16 mouse cellular contexts compared by ENCODE assay signal in genomic region chr2:83396820-83397609, GRCm38 (mm10).
DNase-seq lines count a peak whose midpoint lies in the region; ATAC-seq lines count a peak whose summit lies in the region.
"Had no signal": no experiment of that assay in that cellular context is flagged by ENCODE, and none has a peak within 500 bp of the region (broad histone marks: within the 10 kb centered on the region; RNA-seq: fewer than 3 reads in every experiment).

No protein-coding gene starts in this region.

- no peaks in the 10 kb centered on the region for H3K27me3 ChIP-seq in forebrain, embryonic 10.5 days (ENCODE audit: poor library complexity, severe bottlenecking)
- H3K27me3 ChIP-seq in hindbrain, embryonic 11.5 days (ENCODE audit: control insufficient read depth, insufficient read depth, low read length), result no peaks in the 10 kb centered on the region
- H3K27me3 ChIP-seq in midbrain, embryonic 14.5 days (ENCODE audit: control insufficient read depth, insufficient read depth, low read length), result no peaks in the 10 kb centered on the region
- H3K27me3 ChIP-seq: heart, embryonic 12.5 days had no signal

- H3K36me3 ChIP-seq in forebrain, embryonic 10.5 days (replicated peaks), result no peaks in the 10 kb centered on the region
- H3K36me3 ChIP-seq in hindbrain, embryonic 11.5 days (ENCODE audit: control insufficient read depth, insufficient read depth, low read length), result no peaks in the 10 kb centered on the region
- H3K36me3 ChIP-seq in midbrain, embryonic 14.5 days (ENCODE audit: control insufficient read depth, insufficient read depth, low read length), result no peaks in the 10 kb centered on the region
- H3K36me3 ChIP-seq: heart, embryonic 12.5 days had no signal

- no peak overlapping the region for H3K9ac ChIP-seq in hindbrain, embryonic 11.5 days (ENCODE audit: low read depth, low read length)
- no peak overlapping the region for H3K9ac ChIP-seq in midbrain, embryonic 14.5 days (replicated peaks; ENCODE audit: low read length)
- H3K9ac ChIP-seq: heart, embryonic 12.5 days; lung, embryonic 14.5 days had no signal

- DNase-seq in embryo, embryonic 10 days (ENCODE audit: low spot score), result peak; percentile 5
- no peak for DNase-seq in forebrain, embryonic 10.5 days (ENCODE audit: extremely low spot score, low spot score)
- DNase-seq in hindbrain, embryonic 11.5 days (ENCODE audit: low spot score), result peak; percentile 1
- DNase-seq in midbrain, embryonic 14.5 days, result peak; percentile 2
- no peak for DNase-seq in left cerebral cortex, postnatal 36 days (ENCODE audit: low spot score in 2 of 2)
- DNase-seq in thymus, postnatal 25 days, result no peak
- DNase-seq in testis, postnatal 10 days (ENCODE audit: low spot score), result no peak
- DNase-seq: cerebellum, adult 11 months; heart, postnatal 4 days; kidney, adult 11 months; kidney, postnatal 4 days; lung, embryonic 14.5 days; right cerebral cortex, postnatal 4 days; thymus, adult 2 months had no signal

- no peak overlapping the region for H3K4me3 ChIP-seq in forebrain, embryonic 10.5 days
- no peak overlapping the region for H3K4me3 ChIP-seq in hindbrain, embryonic 11.5 days (ENCODE audit: low read depth, low read length)
- no peak overlapping the region for H3K4me3 ChIP-seq in midbrain, embryonic 14.5 days (replicated peaks; ENCODE audit: low read depth, low read length)
- H3K4me3 ChIP-seq: heart, embryonic 12.5 days; myocyte had no signal

- H3K4me1 ChIP-seq in forebrain, embryonic 10.5 days, result peaks cover 17% of the 10 kb centered on the region
- no peaks in the 10 kb centered on the region for H3K4me1 ChIP-seq in hindbrain, embryonic 11.5 days (replicated peaks; ENCODE audit: control insufficient read depth, insufficient read depth, low read length)
- H3K4me1 ChIP-seq in midbrain, embryonic 14.5 days (ENCODE audit: control insufficient read depth, insufficient read depth, low read length), result no peaks in the 10 kb centered on the region
- H3K4me1 ChIP-seq: heart, embryonic 12.5 days had no signal

- H3K4me2 ChIP-seq in hindbrain, embryonic 11.5 days (replicated peaks; ENCODE audit: low read depth, low read length), result no peak overlapping the region
- no peak overlapping the region for H3K4me2 ChIP-seq in midbrain, embryonic 14.5 days (ENCODE audit: low read length)
- H3K4me2 ChIP-seq: heart, embryonic 12.5 days; lung, embryonic 14.5 days had no signal

- H3K27ac ChIP-seq in forebrain, embryonic 10.5 days, result peak overlapping the region; percentile 48; the same call in 1 of the 2 replicates
- no peak overlapping the region for H3K27ac ChIP-seq in hindbrain, embryonic 11.5 days (ENCODE audit: low read depth, low read length)
- H3K27ac ChIP-seq in midbrain, embryonic 14.5 days (replicated peaks; ENCODE audit: low read depth, low read length), result no peak overlapping the region

- H3K9me3 ChIP-seq in forebrain, embryonic 10.5 days, result no peaks in the 10 kb centered on the region
- H3K9me3 ChIP-seq in hindbrain, embryonic 11.5 days (ENCODE audit: control insufficient read depth, low read length), result no peaks in the 10 kb centered on the region
- no peaks in the 10 kb centered on the region for H3K9me3 ChIP-seq in midbrain, embryonic 14.5 days (ENCODE audit: control insufficient read depth, low read length)
- H3K9me3 ChIP-seq: heart, embryonic 12.5 days had no signal

- intact Hi-C loops in left cerebral cortex, postnatal 36 days (cut with DNase I), result no loop called here

- ATAC-seq in hindbrain, embryonic 11.5 days (ENCODE audit: low FRiP score), result peak; percentile 79
- ATAC-seq in midbrain, embryonic 14.5 days (ENCODE audit: low FRiP score, low TSS enrichment), result peak; percentile 55; the same call in 1 of the 2 replicates

- 34% methylated on average over 2 of the region's 2 CpGs for WGBS in forebrain, embryonic 10.5 days
- 34% methylated on average over 2 of the region's 2 CpGs for WGBS in hindbrain, embryonic 11.5 days
- WGBS in midbrain, embryonic 14.5 days, result 23% methylated on average over 2 of the region's 2 CpGs

Comparison
In these comparisons a context has a peak if more than half of its experiments do, and no peak if none do; other contexts are left out.
1. DNase-seq: peak in embryo, embryonic 10 days (single experiment), hindbrain, embryonic 11.5 days (single experiment) and midbrain, embryonic 14.5 days (single experiment); none in forebrain, embryonic 10.5 days (single experiment), left cerebral cortex, postnatal 36 days (0 of 2), thymus, postnatal 25 days (single experiment) and testis, postnatal 10 days (single experiment).